Mouse (Mus musculus): ENCODE data around the gene Fancf. TPM values are rescaled to one million over a fixed set of nuclear protein-coding genes. Genes with fewer than 3 reads are reported as not detected.
A peak's percentile ranks its signal among the peaks of the same experiment; 100 is the strongest.

The Fancf gene
- total and polyA plus RNA-seq, 3 experiments, result 3.7 to 6.2 (median 3.8) TPM

GRCm38 (mm10) chr7:51862842-51863241 is 775 bp upstream of the Fancf start:
- in situ Hi-C loops (cut with MboI; ENCODE audit: low pct_ligation_motif_present, low pct_unique_long_range_greater_than_20kb, low sequenced_read_pairs), result no loop called here
- Histone ChIP-seq H3K79me2 (replicated peaks; ENCODE audit: control insufficient read depth, extremely low read depth, insufficient read depth, poor library complexity, severe bottlenecking) (no peaks in the 10 kb centered on the region), H3K9me3 (replicated peaks; ENCODE audit: low read length) (peaks cover 11% of the 10 kb centered on the region), H3K4me3 (replicated peaks in 1 of 3; ENCODE audit: low read depth in 2 of 3, low read length in 2 of 3, poor library complexity in 1 of 3) (peak overlapping the region in 2 of 3 experiments; percentile 50 to 61), H3K27me3 (replicated peaks) (no peaks in the 10 kb centered on the region), H3K4me2 (ENCODE audit: insufficient read depth, low read depth, poor library complexity, severe bottlenecking) (no peak overlapping the region; the same call in 1 of the 2 replicates), H3K9ac (ENCODE audit: insufficient read depth, low read depth) (peak overlapping the region; percentile 53; the same call in 1 of the 2 replicates), H3K4me1 (ENCODE audit: control insufficient read depth in 1 of 2, insufficient read depth in 2 of 2) (peaks cover 3 to 4% of the 10 kb centered on the region in 2 experiments; a peak in 2 of 4 replicates), H3K36me3 (replicated peaks in 1 of 2; ENCODE audit: control insufficient read depth in 1 of 2, insufficient read depth in 1 of 2, low read length in 1 of 2) (peaks cover 0 to 3% of the 10 kb centered on the region in 2 experiments), H3K27ac (ENCODE audit: insufficient read depth, low read depth) (no peak overlapping the region)
- DNase-seq (ENCODE audit: extremely low read depth), result no peak
- TF ChIP-seq UBTF (IDR thresholded peaks at IDR 0.05; ENCODE audit: low read depth, low read length) (no peak), MAZ (IDR thresholded peaks at IDR 0.05; ENCODE audit: low read depth, low read length) (no peak), ZNF384 (IDR thresholded peaks at IDR 0.05; ENCODE audit: low read depth, low read length) (no peak), IRF4 (IDR thresholded peaks at IDR 0.05; ENCODE audit: low read depth, low read length) (no peak), ZC3H11A (IDR thresholded peaks at IDR 0.05; ENCODE audit: low read depth, low read length) (no peak), MEF2A (IDR thresholded peaks at IDR 0.05; ENCODE audit: borderline replicate concordance, low read depth, low read length) (no peak), MAFK (IDR thresholded peaks at IDR 0.05; ENCODE audit: insufficient replicate concordance, low read length) (no peak), RCOR1 (conservative IDR thresholded peaks at IDR 0.05; ENCODE audit: low read depth, low read length) (no peak), CHD1 (IDR thresholded peaks at IDR 0.05; ENCODE audit: low read depth, low read length) (no peak), USF1 (IDR thresholded peaks at IDR 0.05; ENCODE audit: low read depth, low read length) (no peak), NRF1 (IDR thresholded peaks at IDR 0.05; ENCODE audit: low read depth, low read length) (no peak), ZMIZ1 (IDR thresholded peaks at IDR 0.05; ENCODE audit: low read depth, low read length) (no peak)
- dilution Hi-C loops (cut with MboI; ENCODE audit: extremely low pct_ligation_motif_present, extremely low pct_unique_long_range_greater_than_20kb, low sequenced_read_pairs), result no loop called here

DNA sequence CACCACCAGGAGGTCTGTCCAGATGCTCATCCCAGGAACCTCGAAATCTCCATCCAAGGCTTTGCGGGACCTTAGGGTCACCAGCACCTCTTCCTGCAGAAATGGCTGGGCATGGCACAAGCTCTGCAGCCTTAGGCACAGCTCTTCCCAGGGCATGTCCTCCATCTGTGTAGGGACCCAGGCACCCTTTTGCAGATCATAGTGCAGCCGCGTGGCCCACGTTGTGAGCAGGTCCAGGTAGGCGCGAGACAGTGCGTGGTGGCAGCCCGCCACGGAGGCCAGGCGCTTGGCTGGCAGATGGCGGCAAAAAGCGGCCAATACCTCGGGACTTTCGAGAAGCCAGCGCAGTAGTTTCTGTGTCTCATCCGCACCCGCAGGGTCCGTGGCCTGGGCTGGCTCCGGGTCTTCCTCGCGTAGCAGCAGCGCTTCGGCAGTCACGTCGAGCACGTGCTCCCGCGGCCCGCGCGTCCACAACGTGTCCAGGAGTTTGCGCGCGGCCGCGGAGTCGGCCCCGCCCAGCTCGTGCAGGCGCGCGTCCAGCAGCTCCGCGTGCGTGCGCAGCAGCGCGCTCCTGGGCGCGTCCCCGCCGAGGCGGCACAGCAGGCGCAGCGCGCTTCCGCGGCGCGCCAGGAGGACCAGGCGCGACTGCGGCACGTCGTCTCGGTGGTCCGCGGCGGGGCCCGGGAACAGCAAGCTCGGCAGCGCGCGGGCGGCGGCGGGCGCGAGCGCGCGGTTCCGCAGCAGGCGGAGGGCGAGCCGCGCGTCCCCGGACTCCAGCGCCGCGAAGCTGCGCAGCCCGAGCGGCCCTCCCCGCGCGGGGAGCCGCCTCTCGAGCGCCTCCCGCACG is 594 bp downstream of the Fancf start, which contains the start of gene Gas2:
Gene Gas2, plus strand, starts transcription at position 766 of the 847 bp plus-strand sequence.
- Histone ChIP-seq H3K36me3 (replicated peaks in 1 of 2; ENCODE audit: control insufficient read depth in 1 of 2, insufficient read depth in 1 of 2, low read length in 1 of 2) (peaks cover 0 to 3% of the 10 kb centered on the region in 2 experiments), H3K79me2 (replicated peaks; ENCODE audit: control insufficient read depth, extremely low read depth, insufficient read depth, poor library complexity, severe bottlenecking) (no peaks in the 10 kb centered on the region), H3K4me2 (ENCODE audit: insufficient read depth, low read depth, poor library complexity, severe bottlenecking) (peak within 1 kb of the TSS; percentile 52), H3K4me1 (ENCODE audit: control insufficient read depth in 1 of 2, insufficient read depth in 2 of 2) (peaks cover 3 to 4% of the 10 kb centered on the region in 2 experiments; a peak in 2 of 4 replicates), H3K9me3 (replicated peaks; ENCODE audit: low read length) (peaks cover 11% of the 10 kb centered on the region), H3K9ac (ENCODE audit: insufficient read depth, low read depth) (peak within 1 kb of the TSS; percentile 53; the same call in 1 of the 2 replicates), H3K27me3 (replicated peaks) (no peaks in the 10 kb centered on the region), H3K27ac (ENCODE audit: insufficient read depth, low read depth) (peak within 1 kb of the TSS; percentile 71), H3K4me3 (replicated peaks in 1 of 3; ENCODE audit: low read depth in 2 of 3, low read length in 2 of 3, poor library complexity in 1 of 3) (peak within 1 kb of the TSS; percentile 50 to 80 (median 61))
- dilution Hi-C loops (cut with MboI; ENCODE audit: extremely low pct_ligation_motif_present, extremely low pct_unique_long_range_greater_than_20kb, low sequenced_read_pairs), result no loop called here
- in situ Hi-C loops (cut with MboI; ENCODE audit: low pct_ligation_motif_present, low pct_unique_long_range_greater_than_20kb, low sequenced_read_pairs), result no loop called here
- DNase-seq (ENCODE audit: extremely low read depth), result no peak
- no peak for TF ChIP-seq CTCF (conservative IDR thresholded peaks at IDR 0.05 in 1 of 2, IDR thresholded peaks at IDR 0.05 in 1 of 2; ENCODE audit: low read depth in 2 of 2, low read length in 2 of 2)
- TF ChIP-seq CHD1 (IDR thresholded peaks at IDR 0.05; ENCODE audit: low read depth, low read length), result no peak
- no peak for TF ChIP-seq ZNF384 (IDR thresholded peaks at IDR 0.05; ENCODE audit: low read depth, low read length)
- TF ChIP-seq PAX5 (IDR thresholded peaks at IDR 0.05; ENCODE audit: low read length), result no peak
- TF ChIP-seq CHD2 (IDR thresholded peaks at IDR 0.05; ENCODE audit: low read length), result no peak
- TF ChIP-seq TCF12 (IDR thresholded peaks at IDR 0.05; ENCODE audit: low read depth, low read length), result no peak
- no peak for TF ChIP-seq RAD21 (IDR thresholded peaks at IDR 0.05; ENCODE audit: low read depth, low read length)
- no peak for TF ChIP-seq USF1 (IDR thresholded peaks at IDR 0.05; ENCODE audit: low read depth, low read length)
- no peak for TF ChIP-seq RCOR1 (conservative IDR thresholded peaks at IDR 0.05; ENCODE audit: low read depth, low read length)
- no peak for TF ChIP-seq ETS1 (conservative IDR thresholded peaks at IDR 0.05; ENCODE audit: low read depth, low read length)
- no peak for TF ChIP-seq JUND (conservative IDR thresholded peaks at IDR 0.05; ENCODE audit: low read depth, low read length)
- TF ChIP-seq IRF4 (IDR thresholded peaks at IDR 0.05; ENCODE audit: low read depth, low read length), result no peak
- TF ChIP-seq MEF2A (IDR thresholded peaks at IDR 0.05; ENCODE audit: borderline replicate concordance, low read depth, low read length), result no peak
- TF ChIP-seq JUN (IDR thresholded peaks at IDR 0.05; ENCODE audit: insufficient read depth, low read depth, low read length), result no peak
- TF ChIP-seq POLR2AphosphoS2 (IDR thresholded peaks at IDR 0.05; ENCODE audit: low read depth, low read length), result no peak
- TF ChIP-seq BHLHE40 (IDR thresholded peaks at IDR 0.05; ENCODE audit: low read depth, low read length), result peak; percentile 52; the same call in 1 of the 2 replicates
- no peak for TF ChIP-seq ZKSCAN1 (IDR thresholded peaks at IDR 0.05; ENCODE audit: borderline replicate concordance, low read depth, low read length)
- TF ChIP-seq ZC3H11A (IDR thresholded peaks at IDR 0.05; ENCODE audit: low read depth, low read length), result no peak
- TF ChIP-seq GABPA (IDR thresholded peaks at IDR 0.05; ENCODE audit: insufficient replicate concordance, low read depth, low read length), result no peak
- peak; percentile 48 for TF ChIP-seq NRF1 (IDR thresholded peaks at IDR 0.05; ENCODE audit: low read depth, low read length)
- no peak for TF ChIP-seq TBP (conservative IDR thresholded peaks at IDR 0.05; ENCODE audit: low read depth, low read length)
- TF ChIP-seq SIN3A (IDR thresholded peaks at IDR 0.05; ENCODE audit: low read length), result no peak
- no peak for TF ChIP-seq MXI1 (IDR thresholded peaks at IDR 0.05; ENCODE audit: low read depth, low read length)
- TF ChIP-seq MAX (IDR thresholded peaks at IDR 0.05; ENCODE audit: low read length), result peak; percentile 69; the same call in 1 of the 2 replicates
- TF ChIP-seq SMC3 (IDR thresholded peaks at IDR 0.05; ENCODE audit: low read depth, low read length), result no peak

Measured in CH12.LX (cell line).